Mouse (Mus musculus): ENCODE results near the gene 5730522E02Rik. TPM values are rescaled to one million over a fixed set of nuclear protein-coding genes. Genes with fewer than 3 reads are reported as not detected.

5730522E02Rik gene
- polyA plus RNA-seq, 1 experiment from 2014 or later, result 2.7 TPM

GRCm38 (mm10) chr11:26120781-26121557, 89.6 kb downstream of the 5730522E02Rik start:
- H3K9me3 ChIP-seq, result no peaks in the 10 kb centered on the region
- H3K4me2 ChIP-seq, result no peak overlapping the region
- no peak overlapping the region for H3K4me3 ChIP-seq (replicated peaks)
- no peak overlapping the region for H3K27ac ChIP-seq
- H3K36me3 ChIP-seq, result no peaks in the 10 kb centered on the region
- WGBS, result 71% methylated on average over 8 of the region's 8 CpGs
- ATAC-seq (ENCODE audit: insufficient read depth, low FRiP score, low read depth), result no peak
- no peak overlapping the region for H3K9ac ChIP-seq
- no peaks in the 10 kb centered on the region for H3K4me1 ChIP-seq
- H3K27me3 ChIP-seq (replicated peaks), result no peaks in the 10 kb centered on the region

- 62% methylated on average over 4 of the region's 4 CpGs for WGBS
- H3K4me2 ChIP-seq, result no peak overlapping the region
- H3K27ac ChIP-seq, result no peak overlapping the region
- H3K9ac ChIP-seq, result no peak overlapping the region
- no peaks in the 10 kb centered on the region for H3K36me3 ChIP-seq
- H3K4me3 ChIP-seq (replicated peaks), result no peak overlapping the region
- no peaks in the 10 kb centered on the region for H3K4me1 ChIP-seq
- H3K27me3 ChIP-seq (replicated peaks), result no peaks in the 10 kb centered on the region
- H3K9me3 ChIP-seq, result no peaks in the 10 kb centered on the region
- ATAC-seq (ENCODE audit: insufficient read depth, low FRiP score, low read depth), result no peak
Observed at GRCm38 (mm10) chr11:26117651-26118050, 92.9 kb downstream of the 5730522E02Rik start.

- no peaks in the 10 kb centered on the region for H3K4me1 ChIP-seq
- H3K27me3 ChIP-seq (replicated peaks), result no peaks in the 10 kb centered on the region
- H3K9ac ChIP-seq, result no peak overlapping the region
- no peak for ATAC-seq (ENCODE audit: insufficient read depth, low FRiP score, low read depth)
- 74% methylated on average over 3 of the region's 3 CpGs for WGBS
- no peaks in the 10 kb centered on the region for H3K36me3 ChIP-seq
- H3K27ac ChIP-seq, result no peak overlapping the region
- H3K4me2 ChIP-seq, result no peak overlapping the region
- no peak overlapping the region for H3K4me3 ChIP-seq (replicated peaks)
- H3K9me3 ChIP-seq, result no peaks in the 10 kb centered on the region
Observed at GRCm38 (mm10) chr11:26112206-26112605, 98.4 kb downstream of the 5730522E02Rik start.

- no peak overlapping the region for H3K4me3 ChIP-seq (replicated peaks)
- H3K27me3 ChIP-seq (replicated peaks), result no peaks in the 10 kb centered on the region
- H3K9ac ChIP-seq, result no peak overlapping the region
- H3K4me1 ChIP-seq, result no peaks in the 10 kb centered on the region
- no peaks in the 10 kb centered on the region for H3K9me3 ChIP-seq
- ATAC-seq (ENCODE audit: insufficient read depth, low FRiP score, low read depth), result no peak
- H3K4me2 ChIP-seq, result no peak overlapping the region
- no peaks in the 10 kb centered on the region for H3K36me3 ChIP-seq
- 63% methylated on average over 1 of the region's 1 CpGs for WGBS
- H3K27ac ChIP-seq, result no peak overlapping the region
Observed at GRCm38 (mm10) chr11:26108647-26109046, 101.9 kb downstream of the 5730522E02Rik start.

GRCm38 (mm10) chr11:26104680-26105079, 105.9 kb downstream of the 5730522E02Rik start:
- no peak overlapping the region for H3K27ac ChIP-seq
- H3K9me3 ChIP-seq, result no peaks in the 10 kb centered on the region
- H3K4me2 ChIP-seq, result no peak overlapping the region
- no peaks in the 10 kb centered on the region for H3K27me3 ChIP-seq (replicated peaks)
- no peaks in the 10 kb centered on the region for H3K4me1 ChIP-seq
- WGBS, result 70% methylated on average over 2 of the region's 2 CpGs
- no peak for ATAC-seq (ENCODE audit: insufficient read depth, low FRiP score, low read depth)
- no peak overlapping the region for H3K9ac ChIP-seq
- no peak overlapping the region for H3K4me3 ChIP-seq (replicated peaks)
- no peaks in the 10 kb centered on the region for H3K36me3 ChIP-seq

- Histone ChIP-seq H3K4me2 (no peak overlapping the region; the same call in 1 of the 2 replicates), H3K27ac (no peak overlapping the region), H3K4me3 (replicated peaks) (no peak overlapping the region), H3K9ac (no peak overlapping the region), H3K9me3 (no peaks in the 10 kb centered on the region), H3K36me3 (no peaks in the 10 kb centered on the region), H3K27me3 (replicated peaks) (no peaks in the 10 kb centered on the region), H3K4me1 (no peaks in the 10 kb centered on the region)
- ATAC-seq (ENCODE audit: insufficient read depth, low FRiP score, low read depth), result no peak
- 10% methylated on average over 8 of the region's 8 CpGs for WGBS
Observed at GRCm38 (mm10) chr11:26103698-26104097, 106.9 kb downstream of the 5730522E02Rik start.

GRCm38 (mm10) chr11:26102878-26103277, 107.7 kb downstream of the 5730522E02Rik start:
- no peaks in the 10 kb centered on the region for H3K4me1 ChIP-seq
- no peaks in the 10 kb centered on the region for H3K36me3 ChIP-seq
- WGBS, result 36% methylated on average over 4 of the region's 4 CpGs
- H3K27ac ChIP-seq, result no peak overlapping the region
- H3K9me3 ChIP-seq, result no peaks in the 10 kb centered on the region
- no peaks in the 10 kb centered on the region for H3K27me3 ChIP-seq (replicated peaks)
- ATAC-seq (ENCODE audit: insufficient read depth, low FRiP score, low read depth), result no peak
- H3K9ac ChIP-seq, result no peak overlapping the region
- no peak overlapping the region for H3K4me2 ChIP-seq
- H3K4me3 ChIP-seq (replicated peaks), result no peak overlapping the region

- ATAC-seq (ENCODE audit: insufficient read depth, low FRiP score, low read depth), result no peak
- Histone ChIP-seq H3K9me3 (no peaks in the 10 kb centered on the region), H3K36me3 (no peaks in the 10 kb centered on the region), H3K27me3 (replicated peaks) (no peaks in the 10 kb centered on the region), H3K9ac (no peak overlapping the region), H3K4me2 (no peak overlapping the region), H3K27ac (no peak overlapping the region), H3K4me1 (no peaks in the 10 kb centered on the region), H3K4me3 (replicated peaks) (no peak overlapping the region)
- WGBS, result 74% methylated on average over 5 of the region's 5 CpGs
Observed at GRCm38 (mm10) chr11:26100077-26100476, 110.5 kb downstream of the 5730522E02Rik start.

GRCm38 (mm10) chr11:26098933-26099332, 111.6 kb downstream of the 5730522E02Rik start:
- no peak overlapping the region for H3K4me3 ChIP-seq (replicated peaks)

GRCm38 (mm10) chr11:26096095-26096494, 114.5 kb downstream of the 5730522E02Rik start:
- H3K4me3 ChIP-seq (replicated peaks), result no peak overlapping the region
- no peak for ATAC-seq (ENCODE audit: insufficient read depth, low FRiP score, low read depth)
- H3K9me3 ChIP-seq, result no peaks in the 10 kb centered on the region
- H3K27me3 ChIP-seq (replicated peaks), result no peaks in the 10 kb centered on the region
- H3K27ac ChIP-seq, result no peak overlapping the region
- no peak overlapping the region for H3K9ac ChIP-seq
- H3K4me1 ChIP-seq, result no peaks in the 10 kb centered on the region
- 59% methylated on average over 1 of the region's 1 CpGs for WGBS
- no peaks in the 10 kb centered on the region for H3K36me3 ChIP-seq
- no peak overlapping the region for H3K4me2 ChIP-seq

More at GRCm38 (mm10) chr11:26098933-26099332, 111.6 kb downstream of the 5730522E02Rik start:
- H3K9ac ChIP-seq, result no peak overlapping the region
- ATAC-seq (ENCODE audit: insufficient read depth, low FRiP score, low read depth), result no peak
- no peak overlapping the region for H3K4me2 ChIP-seq
- 88% methylated on average over 2 of the region's 2 CpGs for WGBS
- H3K27me3 ChIP-seq (replicated peaks), result no peaks in the 10 kb centered on the region
- no peak overlapping the region for H3K27ac ChIP-seq
- no peaks in the 10 kb centered on the region for H3K36me3 ChIP-seq
- no peaks in the 10 kb centered on the region for H3K4me1 ChIP-seq
- no peaks in the 10 kb centered on the region for H3K9me3 ChIP-seq

- no peak overlapping the region for H3K4me3 ChIP-seq (replicated peaks)
- no peaks in the 10 kb centered on the region for H3K27me3 ChIP-seq (replicated peaks)
- no peak overlapping the region for H3K9ac ChIP-seq
- H3K36me3 ChIP-seq, result no peaks in the 10 kb centered on the region
- H3K27ac ChIP-seq, result no peak overlapping the region
- 77% methylated on average over 5 of the region's 5 CpGs for WGBS
- no peaks in the 10 kb centered on the region for H3K9me3 ChIP-seq
- no peaks in the 10 kb centered on the region for H3K4me1 ChIP-seq
- no peak for ATAC-seq (ENCODE audit: insufficient read depth, low FRiP score, low read depth)
- H3K4me2 ChIP-seq, result no peak overlapping the region
Observed at GRCm38 (mm10) chr11:26088993-26089392, 121.6 kb downstream of the 5730522E02Rik start.

GRCm38 (mm10) chr11:26086679-26087078, 123.9 kb downstream of the 5730522E02Rik start:
- Histone ChIP-seq H3K4me3 (replicated peaks) (no peak overlapping the region), H3K4me1 (no peaks in the 10 kb centered on the region), H3K27me3 (replicated peaks) (no peaks in the 10 kb centered on the region), H3K9ac (no peak overlapping the region), H3K4me2 (no peak overlapping the region), H3K9me3 (no peaks in the 10 kb centered on the region), H3K27ac (no peak overlapping the region), H3K36me3 (no peaks in the 10 kb centered on the region)
- ATAC-seq (ENCODE audit: insufficient read depth, low FRiP score, low read depth), result no peak
- 85% methylated on average over 7 of the region's 7 CpGs for WGBS

All from stomach, embryonic 15.5 days (tissue).